Mouse (Mus musculus) spleen, adult 2 months (tissue): ENCODE measurements at regions not wholly inside any gene's neighbourhood (a gene's known extent, or its start where the extent isn't known, plus 50 kb on each side); places are given as distances from the start of the nearest gene placed in this dataset.

Source experiments
- CTCF ChIP-seq: fragments of 200-500 bp; IDR thresholded peaks from 2 replicates; pipeline ENCODE4 v1.5.1; 2011; ENCODE audit warnings: mild to moderate bottlenecking, inconsistent platforms; ENCODE audit not compliant: insufficient read depth, insufficient read length, insufficient replicate concordance; ENCODE audit errors: extremely low read depth
- POLR2A ChIP-seq: fragments of 200-500 bp; IDR thresholded peaks from 2 replicates; pipeline ENCODE4 v1.6.1; 2011; ENCODE audit warnings: low read depth, low read length, inconsistent platforms

DNA sequence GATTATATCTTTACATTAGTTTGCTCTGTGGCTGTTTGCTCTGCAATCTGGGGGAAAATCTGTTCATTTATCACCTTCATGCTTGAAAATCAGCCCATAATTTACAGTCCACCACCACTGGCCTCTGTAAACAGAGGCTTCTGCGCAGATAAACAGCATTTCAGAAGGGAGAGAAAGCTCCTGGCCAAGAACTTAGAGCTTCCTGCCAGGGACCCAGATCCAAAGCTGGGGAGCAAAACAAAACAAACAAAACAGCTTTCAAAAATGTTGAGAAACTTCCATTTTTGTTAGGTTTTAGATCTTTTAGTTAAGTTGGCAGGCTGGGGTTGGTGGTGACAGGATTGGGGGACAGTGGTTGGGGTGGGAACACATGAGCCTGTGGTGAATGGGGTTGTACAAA is 666.7 kb upstream of the Kdm8 start:
- no peak for TF ChIP-seq CTCF
- TF ChIP-seq POLR2A: no peak
